Mouse (Mus musculus): ENCODE data around the gene Pcp4l1.
"Not testable (repeated sequence)": the region's sequence is repeated elsewhere in the genome, so short reads cannot be mapped to it uniquely, and the experiment has no call there.

Gene Pcp4l1

DNA sequence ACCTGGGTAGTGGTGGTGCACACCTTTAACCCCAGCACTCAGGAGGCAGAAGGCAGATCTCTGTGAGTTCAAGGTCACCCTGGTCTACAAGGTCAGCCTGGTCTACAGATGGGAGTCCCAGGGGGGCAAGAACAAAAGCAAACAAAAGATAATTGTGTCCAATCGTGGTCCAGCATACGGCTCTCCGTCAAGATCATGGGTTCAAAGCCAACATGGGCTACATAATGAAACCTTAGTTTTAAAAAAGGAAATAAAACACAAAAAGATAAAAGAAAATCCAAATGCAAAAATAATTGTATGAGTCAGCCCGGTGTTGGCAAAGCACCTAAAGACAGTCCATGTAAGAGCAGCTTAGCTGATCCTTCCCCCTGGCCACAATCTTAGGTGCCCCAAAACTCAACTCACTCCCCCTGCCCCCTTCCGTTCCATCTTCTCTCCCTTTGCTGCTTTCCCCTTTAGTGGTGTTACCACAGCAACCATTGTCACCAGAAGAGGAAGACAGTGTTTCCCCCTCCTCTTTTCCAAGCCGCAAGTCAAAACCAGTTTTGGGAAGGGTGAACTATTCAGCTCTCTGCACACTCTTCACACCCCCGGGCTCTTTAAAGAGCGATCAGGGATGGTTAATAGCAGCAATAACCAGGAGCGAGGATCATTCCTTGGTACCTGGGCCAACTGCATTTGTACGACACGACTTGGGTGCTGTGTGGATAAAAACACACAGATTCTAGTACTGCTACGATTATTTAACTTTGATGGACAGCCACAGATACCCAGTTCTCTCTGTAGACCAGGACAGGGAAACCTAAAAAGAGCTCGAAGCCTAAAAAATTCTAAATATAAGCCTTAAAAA is 8.0 kb downstream of the Pcp4l1 start:
- DNase-seq (ENCODE audit: low spot score) = no peak

DNA sequence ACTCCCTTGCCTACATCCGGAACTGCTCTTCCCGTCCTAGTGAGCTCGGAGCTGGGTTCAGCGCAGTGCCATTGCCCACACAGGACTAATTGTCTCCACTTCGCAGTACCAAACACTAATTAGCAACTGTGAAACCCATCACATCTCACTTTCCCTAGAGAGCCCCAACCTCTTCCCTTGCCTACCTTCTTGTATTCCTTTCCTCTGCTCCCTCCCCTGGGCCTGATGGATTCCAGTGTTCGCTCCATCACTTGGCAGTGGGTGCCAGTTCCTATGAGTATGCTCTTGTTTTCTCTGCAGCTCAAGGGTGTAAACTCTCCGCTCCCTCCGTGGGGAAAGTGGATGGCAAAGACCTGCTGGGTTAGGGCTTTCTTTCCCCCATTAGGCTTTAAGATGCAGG is 10.4 kb downstream of the Pcp4l1 start:
- no peak for DNase-seq (ENCODE audit: low spot score)

DNA sequence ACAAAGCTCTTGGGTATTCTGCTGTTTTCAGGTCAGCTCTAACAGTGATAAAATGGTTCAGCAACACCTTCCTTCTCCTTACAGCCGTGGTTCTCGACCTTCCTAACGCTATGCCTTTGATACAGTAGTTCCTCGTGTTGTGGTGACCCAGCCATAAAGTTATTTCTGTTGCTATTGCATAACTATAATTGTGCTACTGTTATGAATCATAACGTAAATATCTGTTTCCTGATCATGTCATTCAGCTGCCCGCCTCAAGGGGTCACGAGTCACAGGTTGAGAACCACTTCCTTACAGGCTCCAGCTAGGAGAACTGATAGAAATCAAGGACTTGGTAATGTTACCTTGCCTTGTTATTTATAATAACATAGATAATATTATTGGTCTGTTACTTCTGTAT is 11.8 kb downstream of the Pcp4l1 start:
- peak; percentile 51 for DNase-seq (ENCODE audit: low spot score)

DNA sequence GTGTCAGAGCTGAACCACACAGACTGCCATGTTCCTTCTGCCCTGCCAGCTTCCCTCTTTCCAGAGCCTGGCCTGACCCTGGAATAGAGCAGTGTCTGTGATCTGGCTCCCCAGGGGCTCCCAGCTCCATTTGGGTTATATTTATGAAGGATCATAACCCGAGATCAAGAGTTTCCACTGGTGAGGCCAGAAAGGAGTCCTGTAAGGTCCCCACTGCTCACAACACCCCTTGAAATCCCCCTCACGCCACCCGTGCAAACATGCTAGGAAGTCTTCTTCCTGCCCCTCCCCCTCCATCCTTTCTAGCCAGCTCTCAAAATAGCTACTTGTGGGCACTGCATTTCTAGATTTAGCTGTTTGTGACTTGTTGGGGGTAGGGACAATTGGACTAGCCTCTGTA is 12.4 kb downstream of the Pcp4l1 start:
- no peak for DNase-seq (ENCODE audit: low spot score)

DNA sequence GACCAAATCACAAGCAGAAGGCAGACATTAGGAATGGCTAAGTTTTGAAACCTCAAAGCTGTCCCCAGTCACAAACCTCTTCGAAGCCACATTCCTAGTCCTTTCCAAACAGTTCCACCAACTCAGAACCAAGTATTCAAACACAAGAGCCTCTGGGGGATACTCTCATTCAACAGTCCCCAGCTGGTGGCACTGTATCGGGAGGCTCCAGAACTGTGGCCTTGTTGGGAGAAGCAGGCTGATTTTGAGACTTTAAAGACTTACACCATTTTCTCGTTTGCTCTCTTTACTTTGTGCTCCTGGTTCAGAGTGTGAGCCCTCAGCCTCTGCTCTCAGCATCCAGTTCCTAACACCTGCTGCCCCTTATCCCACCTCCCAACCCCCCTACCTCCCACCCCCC is 13.0 kb downstream of the Pcp4l1 start:
- DNase-seq (ENCODE audit: low spot score) = no peak

DNA sequence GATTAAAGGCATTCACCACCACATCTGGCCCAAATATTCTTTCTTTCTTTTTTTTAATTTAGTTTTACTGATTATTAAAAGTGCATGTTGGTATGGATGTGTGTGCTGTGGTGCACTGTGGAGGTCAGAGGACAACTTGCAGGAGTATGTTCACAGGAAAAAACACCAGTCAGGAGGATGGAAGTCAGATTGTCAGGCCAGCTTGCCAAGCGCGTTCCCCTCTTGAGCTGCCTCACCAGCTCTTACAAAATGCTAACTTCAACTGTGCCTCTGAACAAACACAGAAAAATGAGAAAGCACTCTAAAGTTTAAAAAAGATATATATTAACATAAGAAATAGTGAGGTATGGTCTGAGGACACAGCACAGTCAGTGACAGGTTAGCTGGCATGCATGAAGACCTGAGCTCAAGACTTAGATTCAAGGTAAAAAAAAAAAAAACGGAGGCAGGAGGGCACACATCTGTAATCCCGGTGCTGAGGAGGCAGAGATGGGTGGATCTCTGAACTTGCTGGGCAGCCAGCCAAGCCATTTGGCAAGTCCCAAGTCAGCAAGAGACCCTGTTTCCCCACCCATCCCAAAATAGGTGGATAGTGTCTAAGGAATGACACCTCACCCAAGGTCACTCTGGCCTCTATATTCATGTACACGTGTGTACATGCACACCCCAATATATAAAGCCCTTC is 16.4 kb downstream of the Pcp4l1 start:
- no peak for DNase-seq (ENCODE audit: low spot score)

DNA sequence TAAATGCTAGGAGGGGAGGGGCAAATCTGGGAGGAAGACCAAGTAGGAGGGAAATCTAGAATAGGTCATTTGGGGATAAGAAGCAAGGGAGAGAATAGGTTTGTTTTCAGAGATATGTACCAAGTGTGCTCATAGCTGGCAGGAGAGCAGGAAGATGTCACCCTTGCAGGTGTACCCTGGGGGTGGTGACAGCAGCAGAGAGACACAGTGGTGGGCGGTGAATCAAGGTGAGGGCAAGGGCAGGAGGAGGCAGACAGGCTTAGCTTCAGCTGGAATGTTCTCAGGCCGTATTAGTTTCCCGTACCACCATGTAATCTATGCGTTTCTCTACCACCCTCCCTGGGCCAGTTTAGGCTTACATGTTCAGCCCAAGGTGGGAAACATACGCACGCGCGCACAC is 23.3 kb downstream of the Pcp4l1 start:
- no peak for DNase-seq (ENCODE audit: low spot score)

DNA sequence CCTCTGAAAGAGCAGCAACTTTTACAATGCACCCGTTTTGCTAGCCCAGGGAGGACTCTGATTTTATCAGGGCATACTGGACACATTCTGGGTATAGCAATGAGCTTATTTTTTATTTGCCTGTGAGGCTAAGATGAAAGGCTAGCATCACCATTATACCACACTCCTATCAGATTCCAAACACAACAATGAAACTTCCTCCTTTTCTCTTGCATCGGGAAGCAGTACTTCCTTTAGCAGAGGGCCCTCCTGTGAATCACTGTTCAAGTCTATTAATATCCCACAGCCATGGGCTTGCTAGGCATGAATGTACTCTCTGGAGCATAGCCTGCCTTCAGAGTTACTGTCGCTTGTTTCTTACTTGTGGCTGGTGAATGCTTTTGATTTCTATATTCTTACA is 24.9 kb downstream of the Pcp4l1 start:
- no peak for DNase-seq (ENCODE audit: low spot score)

DNA sequence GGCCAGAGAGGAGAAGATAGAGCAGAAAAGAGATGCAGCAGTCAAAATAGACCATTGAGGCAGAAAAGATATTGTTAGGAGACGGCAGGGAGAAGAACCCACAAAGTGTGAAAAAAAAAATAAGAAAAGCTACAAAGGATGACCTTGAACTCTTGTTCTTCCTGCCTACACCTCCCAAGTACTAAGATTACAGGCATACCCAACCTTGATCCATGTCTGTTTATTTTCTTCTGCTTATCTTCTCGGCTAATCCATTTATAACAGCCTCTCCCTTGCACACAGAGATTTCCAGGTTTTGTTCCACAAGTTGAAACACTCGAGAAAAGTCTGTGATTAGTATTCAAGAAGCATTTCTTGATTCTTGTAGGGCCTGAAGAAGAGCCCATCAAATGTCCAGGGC is 26.2 kb downstream of the Pcp4l1 start:
- no peak for DNase-seq (ENCODE audit: low spot score)

DNA sequence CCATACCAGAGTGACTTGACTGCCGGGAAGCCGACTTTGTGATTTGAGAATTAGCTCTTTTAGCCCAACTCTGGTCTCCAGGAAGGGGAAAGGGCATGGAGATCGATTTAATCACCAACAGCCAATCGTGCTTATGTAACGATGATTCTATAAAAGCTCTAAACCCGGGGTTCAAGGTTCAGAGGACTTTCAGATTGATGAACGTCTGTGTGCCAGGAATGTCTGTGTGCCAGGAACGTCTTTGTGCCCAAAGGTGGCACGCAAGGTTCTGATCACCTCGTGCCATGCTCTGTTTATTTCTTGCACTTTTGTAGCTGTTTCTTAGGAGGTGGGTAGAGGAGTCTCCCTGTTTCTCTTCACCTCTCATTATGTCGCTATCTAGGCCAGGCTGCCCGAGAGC is 27.2 kb downstream of the Pcp4l1 start:
- no peak for DNase-seq (ENCODE audit: low spot score)

DNA sequence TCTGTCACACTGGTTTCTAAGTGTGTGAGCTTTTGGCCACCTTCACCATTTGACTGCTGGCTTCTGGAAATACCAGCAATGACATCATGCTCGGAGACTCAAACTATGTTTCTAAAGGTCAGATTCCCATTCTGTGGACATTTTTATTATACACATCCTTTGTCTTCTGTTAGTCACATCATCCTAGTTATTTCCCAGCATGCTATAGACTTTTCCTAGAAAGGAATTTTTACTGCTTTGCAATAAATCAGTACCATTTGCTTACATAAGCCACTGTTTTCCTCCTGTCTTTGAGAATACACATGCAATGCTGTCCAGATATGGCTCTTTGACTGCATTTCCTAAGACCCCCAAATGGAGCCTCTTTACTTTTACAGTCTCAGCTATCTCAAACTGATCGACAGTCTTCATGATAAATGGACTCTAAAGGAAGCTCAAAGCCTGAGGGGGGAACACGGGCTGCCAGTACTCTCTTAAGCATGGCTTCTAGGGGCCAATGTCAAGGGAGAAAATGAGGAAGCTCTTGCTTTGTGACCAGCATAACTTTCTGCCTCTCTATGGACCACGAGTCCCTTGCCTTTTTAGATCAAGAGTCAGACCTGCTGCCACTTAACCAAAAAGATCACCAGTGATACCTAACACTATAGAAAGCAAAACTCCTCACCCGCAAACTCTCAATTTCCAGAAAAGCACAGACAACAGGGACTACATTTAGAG is 30.3 kb downstream of the Pcp4l1 start:
- no peak for DNase-seq (ENCODE audit: low spot score)

DNA sequence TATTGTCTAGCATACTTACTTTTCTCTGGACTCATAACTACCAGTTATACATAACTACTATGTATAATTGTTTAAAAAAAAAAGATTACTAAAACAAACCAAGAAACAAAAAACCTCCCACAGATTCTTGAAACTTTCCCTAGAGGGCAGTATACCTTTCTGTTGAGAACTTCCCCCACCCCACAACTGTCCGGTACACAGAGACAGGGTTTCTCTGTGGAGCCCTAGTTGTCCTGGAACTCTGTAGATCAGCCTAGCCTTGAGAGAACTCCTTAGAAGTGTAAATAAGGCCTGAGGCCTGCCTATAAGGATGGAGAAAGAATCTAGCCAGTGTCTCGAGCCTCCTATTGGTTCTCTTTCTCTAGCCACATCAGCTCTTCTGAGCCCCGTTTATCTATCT is 31.8 kb downstream of the Pcp4l1 start:
- DNase-seq (ENCODE audit: low spot score) = no peak

DNA sequence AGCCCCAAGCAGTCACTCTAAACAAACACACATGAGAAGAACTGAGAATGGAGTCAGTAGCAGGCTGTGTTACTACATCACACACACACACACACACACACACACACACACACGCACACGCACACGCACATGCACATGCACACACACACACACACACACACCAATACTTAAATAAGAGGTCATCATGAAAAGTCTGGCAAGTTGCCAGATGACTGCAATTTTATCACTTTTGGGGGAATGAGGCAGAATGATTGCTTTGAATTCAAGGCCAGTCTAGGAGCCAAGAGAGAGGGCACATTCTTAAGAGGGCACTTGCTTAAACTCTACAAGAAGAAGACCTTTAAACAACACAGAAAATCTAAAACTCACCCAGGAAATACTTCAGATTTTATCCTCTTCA is 33.5 kb downstream of the Pcp4l1 start:
- no peak for DNase-seq (ENCODE audit: low spot score)

DNA sequence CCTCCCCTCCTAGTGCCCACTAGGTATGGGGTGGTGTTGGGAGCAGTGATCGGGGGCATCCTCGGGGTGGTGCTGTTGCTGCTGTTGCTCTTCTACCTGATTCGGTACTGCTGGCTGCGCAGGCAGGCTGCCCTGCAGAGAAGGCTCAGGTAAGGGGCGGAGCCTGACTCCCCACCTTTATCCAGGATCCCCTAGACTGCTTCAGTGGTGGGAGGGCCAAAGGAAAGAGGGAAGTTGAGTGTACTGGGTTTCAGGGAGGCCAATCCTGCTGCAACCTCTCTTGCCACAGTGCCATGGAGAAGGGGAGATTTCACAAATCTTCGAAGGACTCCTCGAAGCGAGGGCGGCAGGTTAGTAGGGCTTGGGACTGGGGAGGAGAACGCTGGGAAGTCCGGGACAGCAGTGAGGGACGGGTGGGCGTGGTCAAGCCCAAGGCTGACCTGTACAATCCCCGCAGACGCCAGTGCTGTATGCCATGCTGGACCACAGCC is 36.5 kb downstream of the Pcp4l1 start:
- no peak for DNase-seq (ENCODE audit: low spot score)

DNA sequence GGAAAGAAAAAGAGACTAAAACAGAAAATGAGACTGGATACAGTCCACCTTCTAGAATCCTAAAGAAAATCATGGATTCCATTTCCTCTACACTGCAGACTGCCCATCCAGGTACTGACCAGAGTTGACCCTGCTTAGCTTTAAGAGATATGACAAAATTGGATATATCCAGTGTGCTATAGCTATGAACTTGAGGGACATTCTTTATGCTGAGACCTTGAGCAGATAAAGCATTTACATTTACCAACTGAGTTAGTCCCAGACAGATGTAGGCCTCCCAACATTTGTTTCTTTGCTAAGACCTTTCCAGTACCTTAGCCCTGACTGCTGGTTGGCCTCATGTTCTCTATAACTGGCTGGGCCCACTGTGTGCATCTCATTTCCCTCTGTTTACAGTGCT is 38.1 kb downstream of the Pcp4l1 start:
- DNase-seq (ENCODE audit: low spot score) = no peak

DNA sequence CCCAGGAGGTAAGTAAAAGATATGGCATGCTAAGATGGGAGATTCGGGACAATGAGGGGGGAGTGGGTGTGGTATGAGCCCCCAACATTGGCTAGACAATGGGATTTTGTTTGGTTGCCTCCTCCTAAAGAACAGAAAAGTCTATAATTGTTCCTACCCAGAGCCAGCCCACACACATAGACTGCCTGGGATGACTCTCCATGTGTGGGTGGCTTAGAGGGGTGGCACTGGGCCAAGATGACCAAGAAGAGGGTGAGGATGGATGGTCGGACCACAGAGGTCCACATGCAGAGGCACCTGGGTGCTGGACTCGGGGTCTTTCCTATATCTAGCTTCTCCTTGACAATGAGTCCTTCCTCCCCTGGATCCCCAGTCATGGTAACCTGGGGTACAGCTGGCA is 39.4 kb downstream of the Pcp4l1 start:
- no peak for DNase-seq (ENCODE audit: low spot score)

DNA sequence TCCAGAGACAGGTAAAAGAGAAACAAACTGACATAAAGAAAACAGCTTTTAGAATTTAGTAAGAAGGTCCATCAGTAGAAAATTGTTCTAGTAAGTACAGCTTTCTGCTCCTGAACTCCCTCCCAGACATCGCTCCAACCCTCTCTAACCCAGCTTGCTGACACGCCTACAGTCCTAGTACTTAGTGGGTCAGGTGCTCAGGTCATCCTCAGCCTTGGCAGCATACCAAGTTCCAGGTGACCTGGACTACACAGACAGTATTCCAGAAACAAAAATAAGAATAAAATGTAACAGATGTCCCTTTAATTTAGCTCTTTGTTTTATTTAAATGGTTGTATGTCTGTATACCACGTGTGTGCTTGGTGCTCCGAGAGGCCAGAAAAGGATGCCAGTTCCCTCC is 44.1 kb downstream of the Pcp4l1 start:
- DNase-seq (ENCODE audit: low spot score) = no peak

DNA sequence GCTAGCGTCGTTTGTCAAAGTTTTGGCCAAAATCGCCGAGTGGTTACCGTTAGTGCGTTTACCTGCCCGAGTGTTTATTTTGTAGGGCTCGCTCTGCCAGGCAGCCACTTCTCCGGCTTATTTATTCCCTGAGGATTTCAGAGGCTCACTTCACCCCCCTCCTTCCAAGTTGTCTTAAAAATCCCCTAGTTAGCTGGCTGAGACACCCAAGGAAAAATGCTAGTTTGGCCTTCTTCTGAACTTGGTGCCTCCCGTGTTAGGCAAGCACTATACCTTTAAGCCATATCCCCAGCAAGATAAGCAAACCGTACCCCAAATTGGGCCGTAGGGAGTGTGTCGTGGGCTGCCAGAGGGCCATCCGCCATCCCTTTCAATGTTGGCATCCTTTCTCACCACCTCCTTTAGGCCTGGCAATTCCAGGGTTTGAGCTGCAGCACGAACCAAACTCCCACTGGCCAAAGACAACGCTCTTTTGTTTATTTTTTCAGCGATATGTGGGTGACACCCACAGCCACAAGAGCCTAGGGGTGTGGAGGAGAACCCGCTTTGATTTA is 45.2 kb downstream of the Pcp4l1 start:
- peak; percentile 18 for DNase-seq (ENCODE audit: low spot score)

DNA sequence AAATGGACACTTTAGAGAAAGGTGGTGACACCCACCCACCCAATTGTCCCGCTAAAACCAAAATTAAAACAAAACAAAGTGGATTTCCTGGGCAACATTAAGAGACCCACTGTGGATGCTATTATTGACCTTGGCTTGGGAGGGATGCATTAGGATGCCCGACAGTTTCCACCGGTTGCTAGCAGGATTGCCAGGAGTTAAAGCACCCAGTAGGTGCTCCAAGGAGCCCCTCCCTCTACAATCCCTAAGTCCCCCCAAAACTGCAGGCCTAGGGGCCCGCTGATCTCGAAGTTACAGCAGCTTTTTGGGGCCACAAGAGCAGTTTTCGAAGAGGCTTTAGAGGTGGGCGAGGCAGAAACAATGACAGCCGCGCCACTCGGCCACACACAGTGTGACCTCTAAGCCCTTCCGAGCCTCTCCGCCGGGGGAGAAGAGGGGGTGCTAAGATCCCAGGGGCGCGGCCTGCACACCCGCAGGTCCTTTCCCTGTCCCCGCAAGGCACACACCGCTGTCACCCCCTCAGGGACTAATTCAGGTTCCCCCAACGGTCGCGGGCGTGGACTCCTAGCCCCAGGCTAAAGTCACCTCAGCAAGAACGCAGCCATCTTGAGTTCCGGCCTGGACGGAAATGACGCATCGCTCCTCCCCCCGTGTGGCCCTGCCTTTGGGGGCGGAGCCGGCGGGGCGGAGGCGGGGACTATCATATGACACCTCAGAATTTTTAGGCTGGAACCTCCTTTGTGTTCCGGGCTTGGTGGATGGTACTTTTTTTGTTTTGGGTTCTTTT is 45.9 kb downstream of the Pcp4l1 start, which contains the start of the genes Sdhc and Mpz:
Sdhc (minus strand) TSS at position 630 of the 787 bp plus-strand sequence.
Mpz (plus strand) TSS at position 738 of the 787 bp plus-strand sequence.
- DNase-seq (ENCODE audit: low spot score) = peak; percentile 97

DNA sequence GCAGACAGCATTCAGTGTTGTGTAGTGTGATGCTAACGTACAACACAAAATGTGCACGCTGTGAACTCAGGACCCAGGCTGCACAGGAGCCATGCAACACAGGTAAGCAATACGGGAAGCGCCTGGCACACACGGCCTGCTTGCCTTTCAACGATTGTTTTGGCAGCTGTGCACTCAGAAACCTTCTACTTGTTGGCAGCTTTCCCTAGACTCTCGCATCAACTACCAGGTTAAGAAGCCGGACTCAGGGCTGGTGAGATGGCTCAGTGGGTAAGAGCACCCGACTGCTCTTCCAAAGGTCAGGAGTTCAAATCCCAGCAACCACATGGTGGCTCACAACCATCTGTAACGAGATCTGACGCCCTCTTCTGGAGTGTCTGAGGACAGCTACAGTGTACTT is 53.1 kb downstream of the Pcp4l1 start:
- not testable (repeated sequence) for DNase-seq (ENCODE audit: low spot score)

DNA sequence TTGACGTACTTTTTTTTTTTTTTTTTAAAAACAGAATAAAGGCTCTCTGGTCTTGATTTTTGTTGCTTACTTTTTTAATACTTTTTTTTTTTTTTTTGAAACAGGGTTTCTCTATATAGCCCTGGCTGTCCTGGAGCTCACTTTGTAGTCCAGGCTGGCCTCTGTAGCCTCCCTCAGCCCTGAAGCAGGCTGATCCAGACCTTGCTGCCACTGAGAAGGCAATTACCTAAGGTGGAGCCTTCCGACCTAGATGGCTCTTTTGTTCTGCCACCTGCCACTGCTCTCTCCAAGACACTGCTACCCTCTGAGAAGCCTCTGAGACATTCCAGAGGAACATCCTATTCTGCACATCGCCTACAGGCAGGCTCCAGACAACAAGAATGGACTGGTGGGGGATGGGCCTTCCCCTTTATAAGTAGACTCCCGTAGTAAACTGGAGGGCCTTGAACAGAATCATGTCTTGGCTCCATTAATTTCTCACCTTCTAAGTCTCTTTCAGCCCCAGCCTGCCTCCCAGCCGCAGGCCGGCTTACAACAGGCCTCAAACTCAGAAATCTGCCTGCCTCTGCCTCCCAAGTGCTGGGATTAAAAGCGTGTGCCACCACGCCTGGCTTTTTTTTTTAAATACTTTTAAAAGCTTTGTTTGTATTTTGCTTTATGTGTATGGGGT is 58.4 kb downstream of the Pcp4l1 start:
- not testable (repeated sequence) for DNase-seq (ENCODE audit: low spot score)

All from urinary bladder, postnatal 25 days (tissue).